13 mouse cellular contexts compared by ENCODE assay signal in genomic region chr1:120055475-120055874, GRCm38 (mm10). TPM values are rescaled to one million over a fixed set of nuclear protein-coding genes. Genes with fewer than 3 reads are reported as not detected.
DNase-seq lines count a peak whose midpoint lies in the region; ATAC-seq lines count a peak whose summit lies in the region.
"Had no signal": no experiment of that assay in that cellular context is flagged by ENCODE, and none has a peak within 500 bp of the region (broad histone marks: within the 10 kb centered on the region; RNA-seq: fewer than 3 reads in every experiment).

No protein-coding gene starts in this region.

- no peak for DNase-seq in kidney, adult 18-20 months
- no peak for DNase-seq in right cerebral cortex, postnatal 4 days
- DNase-seq in adrenal gland, postnatal 36 days = no peak
- DNase-seq: heart, postnatal 10 days; right cerebral cortex, postnatal 14 days had no signal

- no peaks in the 10 kb centered on the region for H3K36me3 ChIP-seq in kidney, embryonic 16.5 days (ENCODE audit: insufficient read depth, low read length)
- H3K36me3 ChIP-seq: forebrain, embryonic 15.5 days; liver, embryonic 15.5 days had no signal

- 63% methylated on average over 6 of the region's 6 CpGs for WGBS in kidney, embryonic 16.5 days

- H3K9ac ChIP-seq in kidney, embryonic 16.5 days (replicated peaks; ENCODE audit: low read length) = no peak overlapping the region
- H3K9ac ChIP-seq: forebrain, embryonic 15.5 days; liver, embryonic 15.5 days had no signal

- peak; percentile 49; the same call in 1 of the 2 replicates for ATAC-seq in kidney, embryonic 16.5 days (ENCODE audit: low FRiP score, low TSS enrichment)
- ATAC-seq in CD4-positive, CD25-positive, alpha-beta regulatory T cell, adult 4 months = peak; percentile 95
- peak; percentile 90 for ATAC-seq in granulocyte monocyte progenitor cell, adult 5-6 weeks (replicated peaks; ENCODE audit: poor library complexity, severe bottlenecking)
- ATAC-seq in neutrophil, adult 5-6 weeks (ENCODE audit: extremely low read depth, insufficient number of reproducible peaks, low FRiP score, poor library complexity, severe bottlenecking) = peak; percentile 61
- no peak for ATAC-seq in cerebellum, adult (ENCODE audit: insufficient number of reproducible peaks, low FRiP score, low TSS enrichment)
- ATAC-seq: forebrain, embryonic 15.5 days had no signal

- no peak overlapping the region for H3K27ac ChIP-seq in kidney, embryonic 16.5 days (ENCODE audit: low read length)
- H3K27ac ChIP-seq: forebrain, embryonic 15.5 days; layer of hippocampus, adult 2 months; liver, embryonic 15.5 days had no signal

- no peaks in the 10 kb centered on the region for H3K9me3 ChIP-seq in kidney, embryonic 16.5 days (ENCODE audit: low read length)
- H3K9me3 ChIP-seq: forebrain, embryonic 15.5 days; liver, embryonic 15.5 days had no signal

- no peak overlapping the region for H3K4me3 ChIP-seq in kidney, embryonic 16.5 days (ENCODE audit: low read length)
- H3K4me3 ChIP-seq: forebrain, embryonic 15.5 days; layer of hippocampus, adult 2 months; liver, embryonic 15.5 days had no signal

- H3K4me1 ChIP-seq in kidney, embryonic 16.5 days (ENCODE audit: insufficient read depth, low read length) = peaks cover 16% of the 10 kb centered on the region
- H3K4me1 ChIP-seq: forebrain, embryonic 15.5 days; liver, embryonic 15.5 days had no signal

- no peaks in the 10 kb centered on the region for H3K27me3 ChIP-seq in kidney, embryonic 16.5 days (ENCODE audit: insufficient read depth, low read length)
- H3K27me3 ChIP-seq: forebrain, embryonic 15.5 days; liver, embryonic 15.5 days had no signal

- H3K4me2 ChIP-seq in kidney, embryonic 16.5 days (replicated peaks; ENCODE audit: low read depth, low read length) = no peak overlapping the region
- H3K4me2 ChIP-seq: forebrain, embryonic 15.5 days; liver, embryonic 15.5 days had no signal

RNA-seq across cellular contexts. Expression of gene Tmem37, which starts 18.4 kb away (rescaled TPM):
- 78.9 and 83.5 TPM in 2 replicates for polyA plus RNA-seq in kidney, embryonic 16.5 days (2015; fragmentation: Nextera tagmentation; extraction: Ambion mirVana)
- polyA plus RNA-seq in CD4-positive, CD25-positive, alpha-beta regulatory T cell, adult 4 months (2017; shearing (Covaris generic)) = 1 to 10 TPM in 1 of 2 experiments, under 1 TPM in 1; 0.98 to 2.2 TPM
- 1.3 TPM in 1 of 2 replicates, not detected in the other for total RNA-seq in granulocyte monocyte progenitor cell, adult 5-6 weeks (2014; fragmentation: Nextera tagmentation)
- total RNA-seq in granulocyte monocyte progenitor cell, adult 5-6 weeks (2017) = 0.65 TPM in 1 of 2 replicates, not detected in the other
- total RNA-seq in neutrophil, adult 5-6 weeks (2017) = not detected in 2 replicates
- total RNA-seq in adrenal gland, postnatal 36 days (2021) = 10 to 100 TPM in 1 of 2 experiments, 1 to 10 TPM in 1; 9.5 to 14.5 TPM

RNA-seq across cellular contexts. Expression of gene Sctr, which starts 48.8 kb away (rescaled TPM):
- polyA plus RNA-seq in kidney, embryonic 16.5 days (2015; fragmentation: Nextera tagmentation; extraction: Ambion mirVana) = 0.42 and 0.73 TPM in 2 replicates
- polyA plus RNA-seq in CD4-positive, CD25-positive, alpha-beta regulatory T cell, adult 4 months (2017; shearing (Covaris generic)) = under 1 TPM in 1 of 2 experiments, not detected in 1; 0.34 TPM
- not detected in 2 replicates for total RNA-seq in granulocyte monocyte progenitor cell, adult 5-6 weeks (2014; fragmentation: Nextera tagmentation)
- total RNA-seq in granulocyte monocyte progenitor cell, adult 5-6 weeks (2017) = not detected in 2 replicates
- not detected in 2 replicates for total RNA-seq in neutrophil, adult 5-6 weeks (2017)
- total RNA-seq in adrenal gland, postnatal 36 days (2021) = 10 to 100 TPM in 1 of 2 experiments, 1 to 10 TPM in 1; 6.2 to 11.9 TPM
- polyA plus RNA-seq: liver, embryonic 15.5 days had no signal

RNA-seq across cellular contexts. Expression of gene Cfap221, which starts 58.4 kb away (rescaled TPM):
- 0.21 and 0.22 TPM in 2 replicates for polyA plus RNA-seq in kidney, embryonic 16.5 days (2015; fragmentation: Nextera tagmentation; extraction: Ambion mirVana)
- not detected for polyA plus RNA-seq in CD4-positive, CD25-positive, alpha-beta regulatory T cell, adult 4 months (2017; shearing (Covaris generic))
- total RNA-seq in granulocyte monocyte progenitor cell, adult 5-6 weeks (2014; fragmentation: Nextera tagmentation) = not detected in 2 replicates
- not detected in 2 replicates for total RNA-seq in granulocyte monocyte progenitor cell, adult 5-6 weeks (2017)
- total RNA-seq in neutrophil, adult 5-6 weeks (2017) = not detected in 2 replicates
- total RNA-seq in adrenal gland, postnatal 36 days (2021) = under 1 TPM; 0.16 to 0.40 TPM
- total RNA-seq: heart, postnatal 10 days had no signal

Comparison
In these comparisons a context has a peak if more than half of its experiments do, and no peak if none do; other contexts are left out.
1. RNA of gene Tmem37, which starts 18.4 kb away (total RNA-seq): 9.5 to 14.5 TPM in adrenal gland, postnatal 36 days; 0.65 to 1.3 TPM in granulocyte monocyte progenitor cell, adult 5-6 weeks and not detected in neutrophil, adult 5-6 weeks; every median in the first group is over 4 times any median in the second.